Mouse (Mus musculus) olfactory bulb, adult 2 months (tissue): ENCODE data around the gene Vps35l.

Experiments
- CTCF ChIP-seq: fragments of 200-500 bp; IDR thresholded peaks from 2 replicates; pipeline ENCODE4 v1.5.1; 2012; ENCODE audit warnings: low read depth, mild to moderate bottlenecking, low read length, moderate library complexity; ENCODE audit not compliant: insufficient read depth
- POLR2A ChIP-seq: fragments of 200-500 bp; IDR thresholded peaks from 2 replicates; pipeline ENCODE4 v1.6.1; 2012; ENCODE audit warnings: mild to moderate bottlenecking, low read depth, low read length, moderate library complexity; ENCODE audit not compliant: insufficient read depth

DNA sequence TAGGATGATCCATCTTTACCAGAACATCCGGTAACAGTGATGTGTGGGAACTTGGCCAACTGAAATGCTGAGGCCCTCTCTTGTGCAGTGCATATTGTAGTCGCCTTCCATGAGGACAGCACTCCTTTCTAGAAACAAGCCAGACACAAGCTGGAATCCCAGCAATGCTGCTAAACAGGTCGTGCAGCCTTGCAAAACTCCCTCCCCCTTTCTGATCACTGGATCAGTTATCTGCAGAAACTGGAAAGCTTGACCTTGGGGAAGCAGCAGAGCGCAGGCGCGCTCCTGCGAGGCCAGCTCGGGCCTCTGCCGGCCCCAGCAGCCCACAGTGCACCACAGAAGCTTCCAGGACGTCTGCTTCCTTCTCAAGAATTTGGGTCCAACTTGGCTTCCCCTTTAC lies 108.8 kb downstream of the Vps35l start:
- TF ChIP-seq POLR2A: no peak
- no peak for TF ChIP-seq CTCF
